Mouse (Mus musculus): ENCODE measurements around the gene Ddx58. TPM values are rescaled to one million over a fixed set of nuclear protein-coding genes. Genes with fewer than 3 reads are reported as not detected.

The Ddx58 gene
- polyA plus RNA-seq, 1 experiment from 2014 or later, result 2.0 TPM

Other genes with a start within 250 kb of the Ddx58 start
- 50.7 and 55.9 TPM in 2 replicates for gene Aco1, start 96.7 kb downstream of the Ddx58 start, polyA plus RNA-seq (2015; fragmentation: Nextera tagmentation; extraction: Ambion mirVana)
- 31.6 and 32.4 TPM in 2 replicates for gene Smim27, start 29.8 kb upstream of the Ddx58 start, polyA plus RNA-seq (2015; fragmentation: Nextera tagmentation; extraction: Ambion mirVana)
- gene Topors, start 30.0 kb upstream of the Ddx58 start, polyA plus RNA-seq (2015; fragmentation: Nextera tagmentation; extraction: Ambion mirVana), result 41.1 and 41.6 TPM in 2 replicates
- gene Ndufb6, start 39.6 kb upstream of the Ddx58 start, polyA plus RNA-seq (2015; fragmentation: Nextera tagmentation; extraction: Ambion mirVana), result 306 and 322 TPM in 2 replicates
- 0.18 and 0.31 TPM in 2 replicates for gene Tmem215, start 232.4 kb upstream of the Ddx58 start, polyA plus RNA-seq (2015; fragmentation: Nextera tagmentation; extraction: Ambion mirVana)

Data from forebrain, embryonic 13.5 days (tissue).